Mouse (Mus musculus) heart, adult 2 months (tissue): ENCODE results near the gene Kcnb1.

Source experiments
- CTCF ChIP-seq: fragments of 200-600 bp; IDR thresholded peaks from 2 replicates; pipeline ENCODE4 v1.8.1; 2022; ENCODE audit warnings: antibody characterized with exemption, mild to moderate bottlenecking, moderate library complexity
- EP300 ChIP-seq: fragments of 200-500 bp; IDR thresholded peaks from 2 replicates; pipeline ENCODE4 v1.6.1; 2011; ENCODE audit warnings: low read depth, low read length, control low read depth; ENCODE audit not compliant: insufficient read depth
- POLR2A ChIP-seq: fragments of 200-500 bp; IDR thresholded peaks from 2 replicates; pipeline ENCODE4 v1.6.1; 2011; ENCODE audit warnings: mild to moderate bottlenecking, low read depth, low read length, control low read depth; ENCODE audit not compliant: insufficient read depth

GRCm38 (mm10) chr2:167067575-167067974, 122.4 kb downstream of the Kcnb1 start:
- no peak for TF ChIP-seq CTCF
- no peak for TF ChIP-seq POLR2A
- TF ChIP-seq EP300 = no peak
